Mouse (Mus musculus) lung, adult 2 months (tissue): ENCODE results near the gene Fcrlb.

Source experiments
- CTCF ChIP-seq: fragments of 200-500 bp; IDR thresholded peaks from 2 replicates; pipeline ENCODE4 v1.5.1; 2011; ENCODE audit warnings: mild to moderate bottlenecking, low read length, control low read depth; ENCODE audit not compliant: insufficient read depth
- POLR2A ChIP-seq: fragments of 200-500 bp; IDR thresholded peaks from 2 replicates; pipeline ENCODE4 v1.6.1; 2011; ENCODE audit warnings: low read depth, mild to moderate bottlenecking, control low read depth, low read length, borderline replicate concordance; ENCODE audit errors: extremely low read depth

DNA sequence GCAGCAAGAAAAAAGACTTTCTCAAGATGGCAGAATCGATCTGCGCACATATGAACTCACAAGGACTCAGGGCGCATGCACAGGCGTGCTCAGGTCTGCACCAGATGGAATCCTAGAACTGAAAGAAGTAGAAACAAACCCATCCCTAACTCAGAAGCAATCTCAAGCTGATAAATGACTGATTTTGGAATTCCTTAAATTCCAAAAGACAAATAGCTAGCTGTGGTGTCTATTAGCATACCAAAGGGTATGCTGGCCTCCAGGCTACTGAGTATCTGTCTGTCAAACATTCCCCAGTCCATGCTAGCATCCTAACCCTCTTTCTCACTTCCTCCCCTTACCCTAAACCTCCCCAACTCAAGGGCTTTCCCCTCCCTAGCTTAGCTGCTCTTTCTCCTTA is 23.4 kb downstream of the Fcrlb start:
- TF ChIP-seq CTCF = no peak
- TF ChIP-seq POLR2A = no peak
